Mouse (Mus musculus) forelimb bud, embryonic 11.5 days (tissue): ENCODE measurements around the gene Ppm1l.
"Not testable (repeated sequence)": the region's sequence is repeated elsewhere in the genome, so short reads cannot be mapped to it uniquely, and the experiment has no call there.

Experiments used
- DNase-seq: peaks from one replicate; pipeline ENCODE4 v3.0.0-alpha.2; 2012; ENCODE audit warnings: low read depth, low spot score

Ppm1l gene

GRCm38 (mm10) chr3:69367916-69368315, 51.3 kb downstream of the Ppm1l start:
- DNase-seq = no peak

GRCm38 (mm10) chr3:69372731-69373130, 56.1 kb downstream of the Ppm1l start:
- DNase-seq = no peak

- no peak for DNase-seq
Measured at GRCm38 (mm10) chr3:69373544-69374306, 57.1 kb downstream of the Ppm1l start.

- DNase-seq = no peak
Measured at GRCm38 (mm10) chr3:69374538-69374937, 57.9 kb downstream of the Ppm1l start.

- DNase-seq = no peak
Measured at GRCm38 (mm10) chr3:69374983-69375382, 58.3 kb downstream of the Ppm1l start.

GRCm38 (mm10) chr3:69381213-69381612, 64.6 kb downstream of the Ppm1l start:
- no peak for DNase-seq

- not testable (repeated sequence) for DNase-seq
Measured at GRCm38 (mm10) chr3:69391834-69392233, 75.2 kb downstream of the Ppm1l start.

- DNase-seq = no peak
Measured at GRCm38 (mm10) chr3:69392298-69392697, 75.6 kb downstream of the Ppm1l start.

GRCm38 (mm10) chr3:69393079-69393478, 76.4 kb downstream of the Ppm1l start:
- DNase-seq = no peak

GRCm38 (mm10) chr3:69393991-69394390, 77.3 kb downstream of the Ppm1l start:
- DNase-seq = no peak

GRCm38 (mm10) chr3:69395084-69395483, 78.4 kb downstream of the Ppm1l start:
- no peak for DNase-seq

GRCm38 (mm10) chr3:69397733-69398132, 81.1 kb downstream of the Ppm1l start:
- no peak for DNase-seq

GRCm38 (mm10) chr3:69399336-69399735, 82.7 kb downstream of the Ppm1l start:
- no peak for DNase-seq

GRCm38 (mm10) chr3:69403196-69403595, 86.5 kb downstream of the Ppm1l start:
- DNase-seq = no peak

- DNase-seq = no peak
Measured at GRCm38 (mm10) chr3:69406210-69406895, 89.7 kb downstream of the Ppm1l start.

GRCm38 (mm10) chr3:69408064-69408463, 91.4 kb downstream of the Ppm1l start:
- DNase-seq = no peak

- DNase-seq = no peak
Measured at GRCm38 (mm10) chr3:69416112-69416511, 99.5 kb downstream of the Ppm1l start.

- no peak for DNase-seq
Measured at GRCm38 (mm10) chr3:69422741-69423140, 106.1 kb downstream of the Ppm1l start.

GRCm38 (mm10) chr3:69423371-69423770, 106.7 kb downstream of the Ppm1l start:
- DNase-seq = peak; percentile 79

- DNase-seq = not testable (repeated sequence)
Measured at GRCm38 (mm10) chr3:69424781-69425180, 108.1 kb downstream of the Ppm1l start.

GRCm38 (mm10) chr3:69427259-69427658, 110.6 kb downstream of the Ppm1l start:
- DNase-seq = no peak

- DNase-seq = no peak
Measured at GRCm38 (mm10) chr3:69428221-69428620, 111.6 kb downstream of the Ppm1l start.

- DNase-seq = no peak
Measured at GRCm38 (mm10) chr3:69429319-69429718, 112.7 kb downstream of the Ppm1l start.
